Mouse (Mus musculus) intestine, embryonic 14.5 days (tissue): ENCODE results near the gene Kcnip2. TPM values are rescaled to one million over a fixed set of nuclear protein-coding genes. Genes with fewer than 3 reads are reported as not detected.

Experiments
- ATAC-seq: fragments of 200-750 bp; cut with Nextera tagmentation; replicated peaks from 2 replicates; pipeline ENCODE4 v1.8.0; 2017; ENCODE audit warnings: low read depth, moderate number of reproducible peaks, moderate TSS enrichment, moderate library complexity; ENCODE audit not compliant: low FRiP score, low TSS enrichment
- DNase-seq: peaks from one replicate; pipeline ENCODE4 v3.0.0-alpha.2; 2018; ENCODE audit warnings: low spot score
- H3K27ac ChIP-seq: fragments of 300-500 bp; sonication (generic); 2 replicates; pipeline ENCODE4 v1.5.1; 2014; ENCODE audit warnings: low read depth, mild to moderate bottlenecking, control low read depth
- H3K27me3 ChIP-seq: fragments of 300-500 bp; sonication (generic); replicated peaks from 2 replicates; pipeline ENCODE4 v1.6.1; 2014; ENCODE audit warnings: low read length, control low read depth; ENCODE audit not compliant: control insufficient read depth, insufficient read depth
- H3K36me3 ChIP-seq: fragments of 300-500 bp; sonication (generic); 2 replicates; pipeline ENCODE4 v1.6.1; 2014; ENCODE audit warnings: low read length, control low read depth; ENCODE audit not compliant: control insufficient read depth, insufficient read depth
- H3K4me1 ChIP-seq: fragments of 300-500 bp; sonication (generic); replicated peaks from 2 replicates; pipeline ENCODE4 v1.6.1; 2014; ENCODE audit warnings: low read length, control low read depth, mixed read lengths; ENCODE audit not compliant: control insufficient read depth, insufficient read depth
- H3K4me2 ChIP-seq: fragments of 300-500 bp; sonication (generic); 2 replicates; pipeline ENCODE4 v1.6.1; 2014; ENCODE audit warnings: low read length
- H3K4me3 ChIP-seq: fragments of 300-500 bp; sonication (generic); 2 replicates; pipeline ENCODE4 v1.5.1; 2014; ENCODE audit warnings: low read depth, low read length, control low read depth, mixed read lengths
- H3K9ac ChIP-seq: fragments of 300-500 bp; sonication (generic); 2 replicates; pipeline ENCODE4 v1.6.1; 2014; ENCODE audit warnings: mild to moderate bottlenecking, low read length
- H3K9me3 ChIP-seq: fragments of 300-500 bp; sonication (generic); 2 replicates; pipeline ENCODE4 v1.6.1; 2016; ENCODE audit warnings: low read length, control low read depth; ENCODE audit not compliant: control insufficient read depth
- WGBS: fragments of 180-500 bp; shearing (Covaris S2); extraction: QIAGEN DNeasy Blood & Tissue Kit; methylation state at CpG from one replicate; pipeline ENCODE4 v1.1.7; 2014; 5-methylcytosine and 5-hydroxymethylcytosine counted together
- polyA plus RNA-seq: library from polyadenylated mRNA; unstranded; fragments of >200 nt; fragmentation: Nextera tagmentation; extraction: Ambion mirVana; gene quantifications from 2 replicates; pipeline ENCODE4 v1.2.1, GENCODE M21; 2014

The Kcnip2 gene
- polyA plus RNA-seq, 1 experiment from 2014 or later = 1.6 TPM

GRCm38 (mm10) chr19:45804593-45805368 is 11.1 kb downstream of the Kcnip2 start:
- Histone ChIP-seq H3K4me3 (no peak overlapping the region), H3K4me2 (no peak overlapping the region), H3K9me3 (no peaks in the 10 kb centered on the region), H3K9ac (no peak overlapping the region), H3K4me1 (no peaks in the 10 kb centered on the region), H3K27me3 (no peaks in the 10 kb centered on the region), H3K36me3 (no peaks in the 10 kb centered on the region), H3K27ac (no peak overlapping the region)
- 27% methylated on average over 12 of the region's 12 CpGs for WGBS
- ATAC-seq (0 out of 2 replicates have a peak, but pooled peaks have one; percentile 43), DNase-seq (peak; percentile 64)

- Histone ChIP-seq H3K4me1 (no peaks in the 10 kb centered on the region), H3K9me3 (no peaks in the 10 kb centered on the region), H3K27ac (no peak overlapping the region), H3K9ac (no peak overlapping the region), H3K4me2 (no peak overlapping the region), H3K4me3 (no peak overlapping the region), H3K36me3 (no peaks in the 10 kb centered on the region), H3K27me3 (no peaks in the 10 kb centered on the region)
- no peak for ATAC-seq
- WGBS = 29% methylated on average over 4 of the region's 4 CpGs
- no peak for DNase-seq
Measured at GRCm38 (mm10) chr19:45803408-45803807, 12.5 kb downstream of the Kcnip2 start.

GRCm38 (mm10) chr19:45802702-45803101 is 13.2 kb downstream of the Kcnip2 start:
- H3K27me3 ChIP-seq = no peaks in the 10 kb centered on the region
- H3K27ac ChIP-seq = no peak overlapping the region
- WGBS = 71% methylated on average over 4 of the region's 4 CpGs
- no peaks in the 10 kb centered on the region for H3K36me3 ChIP-seq
- DNase-seq = no peak
- no peak for ATAC-seq
- no peak overlapping the region for H3K9ac ChIP-seq
- no peaks in the 10 kb centered on the region for H3K9me3 ChIP-seq
- H3K4me3 ChIP-seq = no peak overlapping the region
- no peaks in the 10 kb centered on the region for H3K4me1 ChIP-seq
- H3K4me2 ChIP-seq = no peak overlapping the region

- Histone ChIP-seq H3K4me1 (no peaks in the 10 kb centered on the region; the same call in 1 of the 2 replicates), H3K9ac (no peak overlapping the region), H3K27me3 (no peaks in the 10 kb centered on the region), H3K36me3 (no peaks in the 10 kb centered on the region), H3K4me2 (no peak overlapping the region), H3K27ac (no peak overlapping the region), H3K4me3 (no peak overlapping the region), H3K9me3 (no peaks in the 10 kb centered on the region)
- WGBS = 65% methylated on average over 15 of the region's 15 CpGs
- ATAC-seq (no peak), DNase-seq (no peak)
Measured at GRCm38 (mm10) chr19:45796879-45797278, 19.0 kb downstream of the Kcnip2 start.

GRCm38 (mm10) chr19:45796061-45796556 is 19.8 kb downstream of the Kcnip2 start:
- Histone ChIP-seq H3K4me3 (0 out of 2 replicates have a peak overlapping the region, but pooled peaks have one; percentile 8), H3K9me3 (no peaks in the 10 kb centered on the region), H3K4me2 (peak overlapping the region; percentile 45), H3K9ac (no peak overlapping the region), H3K4me1 (no peaks in the 10 kb centered on the region; the same call in 1 of the 2 replicates), H3K36me3 (no peaks in the 10 kb centered on the region), H3K27me3 (no peaks in the 10 kb centered on the region), H3K27ac (no peak overlapping the region)
- DNase-seq (peak; percentile 55), ATAC-seq (no peak)
- WGBS = 7% methylated on average over 15 of the region's 15 CpGs

- 21% methylated on average over 15 of the region's 15 CpGs for WGBS
Measured at GRCm38 (mm10) chr19:45795406-45795944, 20.4 kb downstream of the Kcnip2 start.

GRCm38 (mm10) chr19:45794718-45795117 is 21.1 kb downstream of the Kcnip2 start:
- H3K4me2 ChIP-seq = no peak overlapping the region
- H3K4me1 ChIP-seq = no peaks in the 10 kb centered on the region; the same call in 1 of the 2 replicates
- H3K36me3 ChIP-seq = no peaks in the 10 kb centered on the region
- no peaks in the 10 kb centered on the region for H3K9me3 ChIP-seq
- no peaks in the 10 kb centered on the region for H3K27me3 ChIP-seq
- H3K27ac ChIP-seq = no peak overlapping the region
- no peak overlapping the region for H3K4me3 ChIP-seq
- ATAC-seq = no peak
- DNase-seq = no peak
- 60% methylated on average over 6 of the region's 6 CpGs for WGBS
- H3K9ac ChIP-seq = no peak overlapping the region

More at GRCm38 (mm10) chr19:45795406-45795944, 20.4 kb downstream of the Kcnip2 start:
- no peak overlapping the region for H3K27ac ChIP-seq
- H3K9me3 ChIP-seq = no peaks in the 10 kb centered on the region
- ATAC-seq (no peak), DNase-seq (no peak)
- H3K4me1 ChIP-seq = no peaks in the 10 kb centered on the region; the same call in 1 of the 2 replicates
- H3K4me3 ChIP-seq = no peak overlapping the region
- H3K27me3 ChIP-seq = no peaks in the 10 kb centered on the region
- no peaks in the 10 kb centered on the region for H3K36me3 ChIP-seq
- H3K9ac ChIP-seq = no peak overlapping the region
- peak overlapping the region; percentile 45 for H3K4me2 ChIP-seq

GRCm38 (mm10) chr19:45792404-45792803 is 23.5 kb downstream of the Kcnip2 start:
- Histone ChIP-seq H3K4me1 (no peaks in the 10 kb centered on the region; the same call in 1 of the 2 replicates), H3K9me3 (no peaks in the 10 kb centered on the region), H3K4me2 (no peak overlapping the region), H3K9ac (no peak overlapping the region), H3K27ac (no peak overlapping the region), H3K27me3 (no peaks in the 10 kb centered on the region), H3K4me3 (no peak overlapping the region), H3K36me3 (no peaks in the 10 kb centered on the region)
- ATAC-seq (no peak), DNase-seq (no peak)
- 90% methylated on average over 6 of the region's 6 CpGs for WGBS
